Mouse (Mus musculus) G1E (cell line): Measurements from ENCODE around the gene Cux1.

ENCODE experiments used
- CTCF ChIP-seq: IDR thresholded peaks from 2 replicates; pipeline ENCODE4 v1.5.1; 2012; ENCODE audit warnings: low read depth, low read length, inconsistent platforms, mixed read lengths
- POLR2AphosphoS5 ChIP-seq: IDR thresholded peaks from 2 replicates; pipeline ENCODE4 v1.6.1; 2012; ENCODE audit warnings: low read depth, low read length, inconsistent platforms; ENCODE audit not compliant: insufficient replicate concordance
- TAL1 ChIP-seq: conservative IDR thresholded peaks from 2 replicates; pipeline ENCODE4 v1.6.1; 2012; ENCODE audit warnings: low read depth, low read length, inconsistent platforms, mixed read lengths

DNA sequence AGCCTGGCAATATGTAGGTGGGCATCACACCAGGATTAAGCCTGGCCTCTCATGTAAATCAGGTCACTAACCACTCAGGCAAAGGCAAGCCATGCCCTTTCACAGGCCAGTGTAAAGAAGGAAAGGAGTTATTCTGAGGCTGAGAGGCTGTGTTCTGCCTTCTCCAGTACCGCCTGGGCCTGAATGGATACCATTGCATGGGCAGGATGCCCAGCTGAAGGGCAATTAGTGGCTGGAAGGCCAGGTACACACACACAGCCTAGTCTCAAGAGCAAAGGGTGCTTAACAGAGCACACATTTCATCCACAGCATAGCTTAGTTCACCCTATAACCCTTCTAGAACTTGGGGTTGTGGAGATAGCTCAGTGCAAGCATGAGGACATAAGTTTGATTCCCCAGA, 36.4 kb downstream of the Cux1 start:
- TF ChIP-seq CTCF (no peak), TAL1 (no peak), POLR2AphosphoS5 (no peak)
